Mouse (Mus musculus) mesoderm, embryonic 11.5 days (tissue): ENCODE measurements around the gene Dennd2a.

Experiments used
- DNase-seq: peaks from one replicate; pipeline ENCODE4 v3.0.0-alpha.2; 2012; ENCODE audit warnings: low read depth, low spot score

The Dennd2a gene

DNA sequence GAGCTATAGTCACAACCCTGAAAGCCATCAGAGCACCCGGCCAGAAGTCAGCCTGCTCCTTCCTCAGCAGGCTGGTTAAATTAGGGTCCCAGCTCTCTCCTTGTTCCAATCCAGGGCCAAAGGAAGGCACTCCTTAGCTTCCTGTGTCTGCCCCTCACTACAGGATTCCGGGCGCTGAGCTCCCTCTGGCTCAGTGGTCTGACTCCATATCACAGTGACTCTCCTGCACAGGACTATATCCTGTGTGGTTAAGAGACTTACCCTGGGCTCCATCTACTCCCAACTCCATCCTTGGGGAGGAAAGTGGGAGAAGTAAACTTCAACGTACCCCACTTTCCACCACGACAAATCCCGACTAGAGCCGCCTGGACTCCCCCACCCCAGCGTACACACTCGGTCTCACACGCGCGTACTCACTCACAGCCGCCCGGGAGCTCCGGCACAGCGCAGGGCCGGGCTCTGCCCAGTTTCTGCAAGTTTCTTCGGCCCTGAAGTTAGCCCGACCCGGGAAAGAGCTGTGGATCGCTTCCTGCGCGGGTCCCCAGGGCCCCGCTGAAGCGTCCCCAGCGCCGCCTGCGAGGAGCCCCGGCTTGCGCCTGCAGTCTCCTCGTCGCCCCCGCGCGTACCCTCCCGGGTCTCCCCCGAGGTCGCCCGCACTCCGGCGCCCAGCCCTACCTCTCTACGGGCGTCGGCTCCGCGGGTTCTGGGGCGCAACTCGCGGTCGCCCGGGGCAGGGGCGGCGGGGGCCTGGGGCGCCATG, 587 bp downstream of the Dennd2a start:
- DNase-seq: peak; percentile 54

DNA sequence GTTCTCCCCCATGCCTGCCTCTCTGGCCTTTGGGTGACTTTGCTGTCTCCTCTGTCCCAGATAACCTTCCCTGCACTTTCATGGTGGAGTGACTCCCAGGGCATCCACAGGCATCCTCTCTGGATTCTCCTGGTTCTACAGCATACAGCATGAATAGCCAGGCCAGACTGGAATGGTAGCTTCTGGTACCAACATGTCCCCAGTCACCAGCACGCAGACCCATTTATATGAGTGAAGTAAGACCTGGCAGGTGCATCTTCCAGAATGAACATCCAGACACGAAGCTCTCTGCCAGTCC, 2.1 kb downstream of the Dennd2a start:
- no peak for DNase-seq

DNA sequence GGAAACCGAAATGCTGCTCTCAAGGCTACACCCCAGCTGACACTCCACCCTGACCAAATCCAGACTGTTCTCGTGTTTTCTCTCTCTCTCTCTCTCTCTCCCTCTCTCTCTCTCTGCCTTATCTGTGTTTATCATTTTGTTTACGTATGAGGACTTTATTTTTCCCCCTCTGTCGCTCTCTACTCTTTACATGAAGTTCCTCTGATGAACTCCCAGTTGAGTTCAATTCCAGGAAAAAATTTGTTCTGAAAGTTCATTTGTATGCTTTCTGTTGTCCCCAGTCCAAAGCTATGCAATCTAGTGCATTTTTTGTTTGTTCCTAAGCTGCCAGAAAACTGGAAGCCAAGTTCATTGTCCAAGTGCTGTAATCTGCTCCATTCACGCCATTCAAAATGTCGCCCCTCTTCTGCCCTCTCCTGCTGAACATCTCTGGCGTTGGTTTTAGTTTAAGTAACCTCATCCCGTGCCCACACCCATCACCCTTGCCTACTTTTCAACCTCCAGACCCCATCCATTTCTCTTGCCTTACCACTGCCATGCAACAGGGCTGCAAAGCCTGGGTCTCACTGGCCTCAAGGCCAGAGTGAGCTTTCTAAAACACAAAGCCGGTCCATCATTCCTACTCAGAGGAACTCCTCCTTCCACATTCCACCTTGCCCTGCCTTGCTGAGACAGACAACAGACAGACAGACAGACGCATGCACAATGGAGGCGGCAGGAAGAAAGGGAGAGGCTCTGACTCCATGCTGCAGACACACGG, 2.6 kb downstream of the Dennd2a start:
- no peak for DNase-seq

DNA sequence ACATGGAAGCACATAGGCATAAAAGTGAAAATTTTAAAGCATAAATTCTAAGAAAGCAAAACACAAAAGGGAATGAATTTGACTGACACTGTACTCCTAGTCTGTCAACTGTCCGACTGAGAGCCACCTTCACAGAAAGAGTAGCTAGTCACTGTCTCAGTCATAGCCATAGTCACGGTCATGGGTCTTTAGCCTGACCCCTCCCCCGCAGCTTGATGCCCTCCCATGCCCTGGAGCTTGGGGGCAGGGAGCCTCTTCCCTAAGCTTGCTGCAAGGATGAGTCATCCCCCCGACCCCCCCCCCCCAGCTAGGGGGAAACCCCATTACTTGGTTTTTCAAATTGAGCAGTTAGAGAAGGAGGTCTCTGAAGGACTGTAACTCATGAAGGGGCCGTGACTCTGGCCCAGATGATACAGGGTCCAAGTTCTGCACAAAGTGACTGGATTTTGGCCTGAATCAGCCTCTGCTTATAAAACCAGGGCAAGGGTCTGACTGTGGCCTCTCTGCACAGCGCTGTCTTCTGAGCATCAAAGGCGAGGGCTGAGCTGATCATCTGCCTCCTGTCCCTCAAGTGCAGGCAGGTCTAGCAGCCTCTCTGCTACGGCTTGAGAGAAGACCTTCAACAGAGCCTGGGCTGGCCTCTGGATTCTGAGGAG, 5.6 kb downstream of the Dennd2a start:
- DNase-seq: no peak

DNA sequence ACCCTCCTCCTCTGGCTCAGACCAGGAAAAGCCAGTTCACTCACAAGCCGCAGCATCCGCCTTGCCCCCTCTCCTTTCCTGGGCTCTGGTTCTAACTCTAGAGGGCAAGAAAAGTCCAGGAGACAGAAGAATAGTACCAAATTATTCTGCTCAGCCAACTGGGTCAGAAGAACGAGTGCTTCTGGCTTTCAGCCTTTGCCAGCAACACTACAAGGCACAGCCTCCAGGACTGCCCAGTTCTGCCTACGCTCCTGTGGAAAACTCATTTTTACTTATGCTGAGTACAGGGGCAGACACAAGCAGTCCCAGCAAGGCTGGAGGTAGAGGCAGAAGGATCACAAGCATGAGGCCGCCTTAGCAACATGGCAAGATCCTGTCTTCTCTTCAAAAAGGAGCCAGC, 9.6 kb downstream of the Dennd2a start:
- DNase-seq: no peak

DNA sequence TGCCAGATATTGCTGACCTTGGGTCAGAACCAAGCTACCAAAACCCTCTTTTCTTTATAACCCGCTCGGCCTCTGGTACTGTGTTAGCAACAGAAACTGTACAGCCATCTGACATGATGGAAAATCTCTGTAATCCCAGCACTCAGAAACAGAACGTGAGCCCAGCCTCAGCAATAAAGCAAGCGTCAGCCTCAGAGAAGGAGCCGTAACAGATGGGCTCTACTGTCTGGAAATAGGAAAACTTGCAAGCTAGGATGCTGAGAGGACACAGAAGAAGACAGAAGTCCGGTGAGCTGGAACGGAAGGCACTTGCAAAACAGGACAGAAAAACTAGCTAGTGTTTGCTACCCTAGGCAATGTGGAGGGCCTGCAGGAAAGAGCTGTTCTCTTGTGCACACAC, 12.2 kb downstream of the Dennd2a start:
- DNase-seq: no peak

DNA sequence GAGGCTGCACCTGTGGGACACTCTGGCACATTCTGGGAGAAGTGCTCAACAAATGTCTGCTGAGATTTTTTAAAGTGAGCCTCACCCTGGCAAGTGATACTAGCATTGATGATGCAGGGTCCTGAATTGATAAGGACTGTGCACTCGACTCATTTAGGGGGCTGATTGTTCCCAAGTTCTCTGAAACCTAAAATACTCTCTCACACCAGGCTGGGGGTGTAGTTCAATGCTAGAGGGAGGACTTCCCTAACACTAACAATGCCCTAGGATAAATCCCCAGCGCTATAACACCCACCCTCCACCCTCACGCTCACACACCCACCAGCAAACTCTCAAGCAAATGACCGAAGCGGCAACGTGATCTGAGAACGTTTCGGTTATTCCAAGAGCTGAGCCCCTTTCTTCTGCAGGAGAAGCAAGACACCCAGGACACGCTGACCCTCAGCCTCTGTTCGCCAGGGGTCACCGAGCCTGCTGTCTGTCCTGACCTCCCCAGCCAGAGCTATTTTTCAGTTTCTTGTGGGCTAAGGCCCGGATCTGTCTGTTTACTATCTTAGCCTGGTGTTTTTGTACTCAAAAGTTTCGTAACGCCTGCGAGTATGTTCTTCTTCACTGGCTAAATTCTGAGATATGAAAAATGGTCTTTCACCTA, 13.8 kb downstream of the Dennd2a start:
- DNase-seq: no peak

DNA sequence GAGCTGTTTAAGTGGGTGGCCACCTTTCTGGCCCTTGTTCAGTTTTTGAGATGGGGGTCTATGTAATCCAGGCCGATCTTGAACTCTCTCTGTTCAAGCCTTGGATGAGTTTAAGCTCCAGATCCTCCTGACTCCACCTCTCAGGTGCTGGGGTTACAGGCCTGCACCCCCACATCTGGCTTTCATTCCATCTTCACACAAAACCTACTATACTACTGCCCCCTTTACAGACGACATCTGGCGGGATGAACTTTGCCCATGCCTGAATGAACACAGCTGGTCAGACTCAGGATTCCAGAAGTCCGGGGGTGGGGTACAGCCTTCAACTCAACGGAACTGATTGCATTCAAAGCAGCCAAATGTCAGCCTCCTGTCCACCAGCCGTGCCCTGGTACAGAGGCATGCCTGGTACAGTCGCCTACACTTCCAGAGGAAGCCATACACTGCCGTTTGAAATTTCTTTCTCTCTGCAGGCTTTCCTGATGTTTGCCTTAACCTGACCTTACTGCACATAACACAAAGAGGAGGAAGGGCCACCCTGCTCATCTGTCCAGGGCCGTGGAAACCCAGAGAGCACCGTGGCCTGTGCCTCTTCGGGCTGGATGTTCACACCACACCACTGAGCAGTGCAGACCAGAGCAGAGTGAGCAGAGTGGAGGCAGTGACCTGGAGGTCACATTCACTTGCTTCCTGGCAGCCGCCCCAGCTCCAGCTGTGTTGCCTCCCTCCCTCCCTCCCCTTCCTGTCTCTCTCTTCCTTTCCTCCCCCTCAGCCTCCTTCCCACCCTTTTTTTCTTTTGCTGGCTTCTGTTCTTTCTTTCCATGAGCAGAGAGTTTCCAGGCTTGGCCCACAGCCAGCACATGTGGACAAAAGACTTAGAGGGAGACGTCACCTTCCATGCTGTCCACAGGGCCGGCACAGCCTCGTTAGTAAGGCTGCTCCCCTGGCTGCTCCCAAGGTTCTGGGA, 14.8 kb downstream of the Dennd2a start:
- DNase-seq: peak; percentile 85

DNA sequence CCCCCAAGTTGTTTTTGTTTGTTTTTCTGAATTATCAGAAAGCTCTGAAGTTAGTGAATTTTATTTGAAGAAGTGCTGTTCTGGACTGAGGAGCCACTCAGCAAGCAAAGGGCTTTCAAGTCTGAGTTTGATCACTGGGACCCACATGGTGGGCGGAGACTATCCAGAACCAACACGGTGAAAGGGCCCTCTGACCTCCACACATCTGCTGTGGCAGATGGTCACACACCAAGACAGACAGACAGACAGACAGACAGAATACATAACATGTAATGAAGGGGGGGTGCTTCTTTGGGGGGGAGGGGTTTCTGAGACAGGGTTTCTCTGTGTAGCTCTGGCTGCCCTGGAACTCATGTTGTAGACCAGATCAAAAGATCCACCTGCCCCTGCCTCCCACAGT, 17.1 kb downstream of the Dennd2a start:
- no peak for DNase-seq

DNA sequence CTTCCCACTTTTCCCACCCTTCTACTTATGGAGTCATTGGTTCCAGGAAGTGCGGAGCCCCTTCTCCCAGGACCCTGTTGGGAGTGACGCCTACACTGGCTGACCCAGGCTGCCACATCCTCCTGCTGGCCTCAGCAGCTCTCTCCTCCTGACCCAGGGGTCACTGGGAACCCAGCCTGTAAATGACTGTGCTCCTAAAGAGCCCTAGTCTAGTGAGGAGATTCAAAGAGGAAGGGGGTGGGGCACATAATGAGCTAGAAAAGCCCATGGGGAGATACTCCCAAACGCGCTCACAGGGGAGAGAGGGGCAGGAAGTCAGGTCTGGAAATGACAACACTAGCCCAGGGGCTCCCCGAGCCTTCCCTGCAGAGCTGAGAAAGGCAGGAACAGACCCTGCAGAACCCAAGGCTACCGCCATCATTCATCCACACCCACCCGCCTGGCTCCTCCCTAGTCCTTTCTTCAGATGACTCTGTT, 17.9 kb downstream of the Dennd2a start:
- peak; percentile 69 for DNase-seq

DNA sequence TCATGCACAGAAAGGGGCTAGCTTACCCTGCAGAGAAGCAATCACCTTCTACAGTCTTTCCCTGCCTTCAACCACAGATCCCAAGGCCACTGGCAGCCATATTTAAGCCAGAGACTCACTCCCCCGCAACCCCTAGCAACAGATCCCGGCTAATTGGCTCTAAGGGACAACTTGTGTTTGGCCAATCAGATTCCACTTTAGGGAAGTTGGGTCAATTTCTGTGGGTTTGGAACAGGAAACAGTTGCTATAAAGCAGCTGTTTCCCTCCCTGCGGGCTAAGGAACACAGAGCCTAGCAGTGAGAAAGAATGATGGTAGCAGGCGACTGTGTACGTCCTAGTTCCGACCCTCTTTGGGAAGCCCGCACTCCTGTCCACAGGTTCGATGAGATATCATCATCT, 19.4 kb downstream of the Dennd2a start:
- no peak for DNase-seq

DNA sequence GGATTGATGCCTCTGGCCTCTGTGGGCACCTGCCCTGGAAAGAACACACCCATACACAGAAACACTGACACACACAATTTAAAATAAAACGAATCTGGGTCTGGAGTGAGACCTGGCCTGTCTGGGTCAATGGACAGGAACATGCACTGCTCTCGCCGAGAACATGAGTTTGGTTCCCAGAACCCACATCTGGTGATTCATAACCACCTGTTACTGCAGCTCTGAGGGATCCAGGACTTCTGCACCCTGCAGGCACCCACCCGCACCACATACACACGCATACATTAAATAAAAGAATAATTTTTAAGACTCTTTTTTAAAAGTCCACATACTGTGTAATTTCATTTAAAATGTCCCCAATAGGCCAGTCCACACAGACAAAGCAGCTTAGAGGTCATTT, 20.4 kb downstream of the Dennd2a start:
- DNase-seq: no peak

DNA sequence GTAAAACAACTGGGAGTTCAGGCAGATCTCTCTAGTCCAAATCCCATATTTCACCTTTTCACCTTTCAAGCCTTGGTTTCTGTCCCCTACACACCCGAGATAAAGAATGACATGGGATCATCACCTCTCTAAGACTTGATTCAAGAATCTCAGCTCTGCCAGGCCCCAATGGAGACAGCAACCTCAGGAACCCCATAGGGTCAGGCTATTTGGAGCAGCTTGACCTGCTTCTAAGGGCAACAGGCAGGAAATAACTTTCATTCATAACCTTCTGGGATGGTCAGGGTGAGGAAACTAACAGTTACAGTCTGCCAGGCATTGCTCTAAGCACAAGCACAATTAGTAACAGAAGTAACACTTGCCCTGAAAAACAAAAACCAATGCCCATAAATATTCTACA, 21.0 kb downstream of the Dennd2a start:
- no peak for DNase-seq

DNA sequence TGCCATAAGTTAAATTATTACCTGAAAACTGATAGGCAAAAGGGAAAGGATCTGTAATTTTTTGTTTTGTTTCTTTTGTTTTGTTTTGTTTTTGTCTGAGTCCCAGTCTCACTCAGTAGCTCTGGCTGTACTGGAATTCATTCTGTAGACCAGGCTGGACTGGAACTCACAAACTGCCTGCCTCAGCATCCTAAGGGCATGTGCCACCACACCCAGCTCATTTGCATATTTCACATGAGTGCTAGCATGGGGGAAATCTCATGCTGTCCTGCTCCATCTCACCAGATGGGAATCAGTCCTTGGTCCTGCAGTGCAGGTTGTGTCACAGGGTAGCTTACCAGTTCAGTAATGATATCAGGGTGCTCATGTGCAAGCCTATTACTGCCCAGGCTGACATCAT, 22.7 kb downstream of the Dennd2a start:
- DNase-seq: no peak

DNA sequence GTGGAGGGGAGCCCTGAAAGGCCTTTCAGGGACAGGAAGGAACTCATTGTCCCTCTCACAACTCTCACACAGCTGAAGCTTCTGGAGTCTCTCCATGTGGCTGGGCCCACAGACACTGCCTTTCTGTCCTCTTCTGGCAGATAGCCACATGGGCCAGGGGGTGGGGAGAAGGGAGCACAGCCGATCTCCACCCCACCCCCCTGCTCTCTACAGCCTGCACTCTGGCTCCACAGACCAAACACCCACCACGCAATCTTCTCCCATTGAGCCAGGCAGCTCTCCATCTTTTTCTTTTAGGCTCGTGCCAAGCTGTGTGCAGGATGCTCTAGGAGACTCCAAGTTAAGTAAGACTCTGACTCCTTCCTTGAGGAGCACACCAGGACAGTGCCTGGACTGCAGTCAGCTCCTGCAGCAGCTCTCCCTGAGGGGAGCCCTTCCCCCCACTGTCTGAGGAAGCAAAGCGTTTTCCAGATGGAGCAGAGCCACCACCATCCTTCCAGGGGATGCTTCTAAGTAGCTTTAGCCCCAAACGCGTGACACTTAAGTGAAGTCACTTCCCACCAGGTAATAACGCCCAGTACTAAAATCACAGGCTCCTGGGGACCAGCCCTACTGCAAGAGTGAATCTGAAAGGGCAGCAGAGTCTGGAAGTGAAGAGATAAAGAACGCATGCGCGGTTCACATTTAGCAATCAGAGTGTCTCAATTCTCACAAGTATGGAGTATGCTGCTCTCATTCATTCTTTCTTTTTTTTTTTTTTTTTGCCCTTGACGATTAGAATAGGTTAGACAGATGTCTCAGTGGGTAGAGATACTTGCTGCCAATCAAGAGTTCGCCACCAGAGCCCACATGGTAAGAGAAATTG, 28.8 kb downstream of the Dennd2a start:
- peak; percentile 37 for DNase-seq

DNA sequence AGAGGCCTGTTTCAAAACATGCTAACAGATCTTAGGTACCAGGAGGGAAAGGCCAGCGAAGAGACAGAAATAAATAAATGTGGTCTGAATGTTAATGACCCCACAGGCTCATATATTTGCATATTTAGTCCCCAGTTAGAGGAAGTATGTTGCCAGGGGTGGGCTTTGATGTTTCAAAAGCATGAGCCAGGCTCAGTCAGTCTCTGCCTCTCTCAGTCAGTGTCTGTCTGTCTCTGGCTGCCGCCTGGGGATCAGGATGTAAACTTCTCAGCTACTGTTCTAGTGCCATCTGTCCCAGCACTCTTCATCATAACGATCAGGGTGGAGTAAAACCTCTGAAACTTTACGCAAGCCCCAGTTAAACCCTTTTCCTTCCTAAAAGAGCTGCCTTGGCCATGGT, 29.9 kb downstream of the Dennd2a start:
- no peak for DNase-seq

DNA sequence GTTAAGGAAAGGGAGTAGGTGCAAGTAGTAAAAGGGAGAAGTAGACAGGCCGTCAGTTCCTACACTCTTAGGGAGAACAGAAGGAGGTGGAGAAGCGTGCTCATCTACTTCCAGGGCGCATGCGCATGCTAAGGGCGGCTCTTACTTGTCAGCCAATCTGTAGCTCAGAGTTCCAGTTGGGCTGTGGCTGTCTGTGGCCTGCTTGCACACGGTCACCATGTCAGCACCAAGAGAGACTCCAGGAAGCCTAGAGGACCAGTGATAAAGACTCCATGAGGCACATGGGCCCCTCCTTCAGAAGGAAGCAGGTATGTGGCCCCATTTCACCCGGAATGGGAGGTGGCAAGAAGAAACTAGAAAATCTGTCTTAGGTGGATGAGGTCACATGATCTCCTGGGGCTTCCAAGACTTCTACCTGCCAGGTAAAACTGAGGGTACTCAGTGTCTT, 30.3 kb downstream of the Dennd2a start:
- no peak for DNase-seq

DNA sequence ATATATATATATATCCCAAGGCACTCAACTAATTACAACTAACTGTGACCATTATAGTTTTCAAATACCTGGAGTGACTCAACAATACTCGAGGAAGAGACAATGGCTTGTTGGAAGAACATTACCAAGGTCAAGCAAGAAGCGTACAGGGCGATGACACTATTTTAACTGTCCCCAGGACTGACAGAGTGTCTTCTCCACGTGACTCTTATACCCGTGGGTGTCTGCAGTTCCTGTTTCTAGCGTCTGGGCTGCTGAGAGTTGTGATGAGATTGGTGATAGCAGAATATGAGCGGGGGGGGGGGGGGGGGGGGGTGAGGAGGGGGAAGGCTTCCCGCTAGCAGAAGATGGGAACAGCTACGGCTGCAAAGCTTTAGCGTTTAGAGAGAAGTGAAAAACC, 30.9 kb downstream of the Dennd2a start:
- no peak for DNase-seq

DNA sequence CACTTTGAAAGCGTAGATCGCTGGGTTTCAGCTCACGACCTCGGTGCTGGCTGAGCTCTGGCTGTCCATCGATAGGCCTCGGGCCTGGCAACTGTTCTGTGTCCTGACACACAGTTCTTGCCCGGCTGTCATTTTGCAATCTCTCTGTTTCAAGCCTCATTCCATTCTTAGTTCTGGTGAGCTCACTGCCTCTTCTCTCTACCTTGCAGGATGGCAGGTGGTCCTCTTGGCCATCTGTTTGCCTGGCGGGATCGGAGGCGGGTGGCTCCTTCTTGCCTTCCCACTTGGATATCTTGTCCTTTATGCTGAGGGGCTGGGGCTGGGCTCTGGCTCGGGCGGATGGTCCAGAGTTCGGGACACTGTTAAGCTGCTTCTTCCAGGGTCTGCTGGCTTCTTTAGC, 34.5 kb downstream of the Dennd2a start:
- DNase-seq: no peak

DNA sequence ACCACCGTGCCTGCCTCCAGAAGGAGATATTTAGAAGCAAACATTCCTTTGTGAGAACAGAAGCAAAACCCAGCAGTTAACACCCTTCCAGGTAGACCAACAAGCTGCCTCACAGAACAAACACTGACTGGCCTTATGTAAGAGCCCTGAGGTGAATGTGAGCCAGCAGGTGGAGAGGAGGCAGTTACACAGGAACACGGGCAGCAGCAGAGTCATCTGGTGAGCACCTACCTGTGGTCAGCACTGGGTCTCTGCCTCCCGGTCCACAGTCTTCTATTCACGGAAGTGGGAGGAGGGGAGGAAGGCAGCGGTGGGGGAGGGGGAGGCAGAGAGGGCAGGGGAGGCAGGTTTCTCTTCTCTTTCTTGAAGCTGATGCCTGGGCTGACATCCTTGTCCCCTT, 35.2 kb downstream of the Dennd2a start:
- DNase-seq: no peak
